Mouse (Mus musculus): ENCODE data around the gene Irgc1. TPM values are rescaled to one million over a fixed set of nuclear protein-coding genes. Genes with fewer than 3 reads are reported as not detected.
"Not testable (repeated sequence)": the region's sequence is repeated elsewhere in the genome, so short reads cannot be mapped to it uniquely, and the experiment has no call there.

Irgc1 gene
- total RNA-seq (2021): not detected

DNA sequence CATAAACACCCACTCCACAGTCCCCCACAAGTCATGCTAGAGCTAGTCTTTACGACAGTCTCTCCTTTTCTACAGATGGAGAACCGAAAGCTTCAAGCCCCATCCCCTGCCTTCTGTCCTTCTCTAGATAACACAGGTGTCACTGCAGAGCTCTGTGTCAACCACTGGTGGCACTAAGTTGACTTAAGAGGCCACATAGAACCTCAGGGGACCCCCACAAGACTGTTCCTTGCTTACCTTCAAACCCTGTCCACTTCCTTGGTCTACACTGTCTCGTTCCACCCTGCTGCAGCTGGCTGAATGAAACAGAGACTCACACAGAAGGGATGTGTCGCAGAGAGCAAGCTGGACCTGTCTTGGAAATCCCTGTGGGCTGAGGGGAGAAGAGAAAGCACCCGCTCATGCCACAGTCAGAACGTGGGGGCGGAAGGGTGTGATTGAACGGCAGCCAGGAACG is at the start of gene Irgc1:
Gene Irgc1, minus strand, starts transcription at position 443 of the 457 bp plus-strand sequence.
- intact Hi-C loops (cut with DNase I): no loop called here
- DNase-seq (ENCODE audit: low spot score): no peak

DNA sequence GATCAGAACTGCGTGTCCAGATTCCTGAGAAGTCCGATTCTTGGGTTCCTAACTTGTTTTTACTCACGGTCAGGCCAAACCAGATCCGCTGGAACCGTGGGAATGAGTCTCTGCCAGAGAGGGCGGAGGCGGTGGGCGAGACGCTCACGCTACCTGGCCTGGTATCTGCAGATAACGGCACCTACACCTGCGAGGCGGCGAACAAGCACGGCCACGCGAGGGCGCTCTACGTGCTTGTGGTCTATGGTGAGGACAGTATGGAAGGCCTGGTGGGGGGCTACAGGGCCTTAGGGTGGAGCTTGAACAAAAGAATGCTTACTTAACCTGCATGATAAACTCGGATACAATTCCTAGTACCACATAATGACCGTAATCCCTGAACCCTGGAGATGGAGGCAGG is 49.4 kb upstream of the Irgc1 start:
- no peak for DNase-seq (ENCODE audit: low spot score)
- intact Hi-C loops (cut with DNase I): no loop called here

DNA sequence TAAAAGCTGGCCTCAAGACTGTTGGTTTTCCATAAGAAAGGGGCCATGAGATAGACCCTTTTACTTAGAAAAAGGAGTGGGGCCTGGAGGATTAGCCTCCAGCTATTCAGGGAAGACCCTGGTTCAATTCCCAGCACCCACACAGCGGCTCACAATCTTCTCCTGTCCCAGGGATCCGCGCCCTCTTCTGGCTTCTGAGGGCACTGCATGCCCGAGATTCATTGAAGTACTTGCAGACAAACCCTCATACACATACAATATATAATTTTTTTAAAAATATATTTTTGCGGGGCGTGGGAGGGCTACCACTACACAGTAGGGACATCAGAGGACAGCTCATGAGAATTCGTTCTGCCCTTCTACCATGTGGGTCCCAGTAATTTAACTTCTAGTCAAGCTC is 48.8 kb upstream of the Irgc1 start:
- no peak for DNase-seq (ENCODE audit: low spot score)
- intact Hi-C loops (cut with DNase I): no loop called here

DNA sequence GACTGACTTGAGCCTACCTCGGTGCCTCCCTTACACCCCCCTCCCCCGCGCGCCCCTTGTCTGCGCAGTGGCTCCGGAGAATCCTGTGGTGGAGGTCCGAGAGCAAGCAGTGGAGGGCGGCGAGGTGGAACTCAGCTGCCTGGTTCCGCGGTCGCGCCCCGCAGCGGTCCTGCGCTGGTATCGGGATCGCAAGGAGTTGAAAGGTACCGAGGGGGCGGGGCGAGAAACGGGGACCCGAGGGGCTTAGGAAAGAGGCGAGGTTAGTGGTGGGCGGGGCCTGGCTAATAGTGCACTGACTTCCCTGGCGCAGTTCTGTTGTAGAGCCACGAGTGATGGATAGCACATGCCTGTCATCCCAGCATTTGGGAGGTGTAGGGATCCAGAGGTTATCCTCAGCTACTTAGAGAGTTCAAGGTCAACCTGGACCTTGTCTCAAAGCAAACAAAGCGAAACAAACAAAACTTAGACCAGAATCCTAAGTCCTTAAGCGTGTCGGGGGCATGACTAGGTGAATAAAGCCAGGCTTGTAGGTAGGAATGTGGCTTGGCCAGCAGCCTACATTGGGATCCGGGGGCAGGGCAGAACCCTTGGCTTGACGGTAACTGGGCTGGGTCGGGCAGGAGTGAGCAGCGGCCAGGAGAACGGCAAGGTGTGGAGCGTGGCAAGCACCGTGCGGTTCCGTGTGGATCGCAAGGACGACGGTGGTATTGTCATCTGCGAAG is 47.9 kb upstream of the Irgc1 start:
- DNase-seq (ENCODE audit: low spot score): no peak
- intact Hi-C loops (cut with DNase I): no loop called here

DNA sequence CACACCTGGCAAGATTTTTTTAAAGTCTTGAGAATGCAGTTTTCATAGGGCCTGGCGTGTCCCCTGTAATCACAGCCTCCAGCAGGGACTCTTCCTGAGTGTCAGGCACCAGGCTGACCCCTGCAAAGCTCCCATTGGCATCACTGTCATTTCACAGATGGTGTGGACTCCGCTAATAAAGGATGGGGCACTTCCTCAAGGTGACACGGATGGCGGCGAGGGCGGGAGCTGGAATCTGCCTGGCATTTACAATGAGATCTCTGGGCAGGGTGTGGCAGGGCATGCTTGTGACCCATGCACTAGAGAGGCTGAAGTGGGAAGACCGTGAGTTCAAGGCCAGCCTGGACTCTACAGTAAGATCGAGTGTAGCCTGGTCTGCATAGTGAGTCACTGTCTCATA is 36.2 kb upstream of the Irgc1 start:
- intact Hi-C loops (cut with DNase I): no loop called here
- DNase-seq (ENCODE audit: low spot score): no peak

DNA sequence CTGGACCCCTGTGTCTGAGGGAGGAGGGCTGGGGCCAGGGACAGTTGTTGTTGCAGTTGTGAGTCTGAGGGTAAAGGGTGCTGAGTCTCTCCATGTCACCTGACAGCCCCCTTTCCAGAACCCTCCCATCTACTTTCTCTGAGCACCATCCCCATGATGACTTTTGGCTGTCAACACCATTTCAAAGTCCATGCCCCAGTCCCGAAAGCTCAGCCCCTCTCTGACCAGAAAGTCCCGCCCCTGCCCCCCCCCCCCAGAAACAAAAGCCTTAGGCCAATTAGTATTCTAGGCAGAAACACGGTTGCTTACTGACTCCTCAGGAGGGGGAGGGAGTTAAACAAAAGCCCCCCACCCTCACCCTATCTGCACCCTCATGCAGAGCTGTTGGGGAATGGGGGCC is 35.3 kb upstream of the Irgc1 start:
- no peak for DNase-seq (ENCODE audit: low spot score)
- intact Hi-C loops (cut with DNase I): no loop called here

DNA sequence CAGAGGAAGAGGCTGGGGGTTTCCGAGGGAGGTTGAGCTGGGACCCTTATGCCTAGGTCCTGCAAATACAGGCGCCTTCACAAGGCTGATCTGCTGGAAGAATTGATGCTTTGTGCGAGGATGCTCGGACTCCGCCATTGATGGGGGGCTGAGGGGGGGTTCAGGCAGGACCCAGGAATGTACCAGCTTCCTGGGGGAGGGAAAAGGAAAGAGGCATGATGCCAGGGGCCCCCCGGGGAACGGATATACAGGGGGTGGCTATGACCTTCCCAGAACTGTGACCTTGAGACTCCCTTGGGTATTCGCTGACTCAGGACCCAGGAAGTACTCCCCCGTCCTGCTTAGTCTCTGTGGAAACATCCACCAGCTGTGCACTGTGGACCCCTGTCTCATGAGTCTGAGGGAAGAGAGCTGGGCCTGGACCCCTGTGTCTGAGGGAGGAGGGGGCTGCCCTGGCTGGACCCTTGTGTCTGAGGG is 34.6 kb upstream of the Irgc1 start:
- intact Hi-C loops (cut with DNase I): no loop called here

DNA sequence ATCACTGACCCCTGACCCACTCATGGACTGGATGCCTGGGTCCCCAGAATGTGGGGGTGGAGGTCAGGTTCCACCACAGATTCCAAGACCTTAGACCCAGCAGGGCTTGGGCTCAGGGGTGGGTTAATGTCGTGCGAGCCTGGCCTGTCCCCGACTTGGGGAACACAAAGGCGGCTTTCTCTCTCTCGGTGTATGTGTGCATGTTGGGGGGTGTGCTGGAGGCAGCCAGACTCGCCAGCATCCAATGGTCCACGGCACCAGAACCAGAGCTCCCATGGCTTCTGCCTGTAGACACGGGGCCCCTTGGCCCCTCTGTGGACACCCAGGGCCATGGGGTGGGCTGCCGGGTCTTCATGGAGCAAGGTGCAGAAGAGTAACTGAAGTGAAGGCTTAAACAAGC is 33.4 kb upstream of the Irgc1 start:
- DNase-seq (ENCODE audit: low spot score): no peak
- intact Hi-C loops (cut with DNase I): no loop called here

More for the DNA sequence above, 34.6 kb upstream of the Irgc1 start:
- no peak for DNase-seq (ENCODE audit: low spot score)

DNA sequence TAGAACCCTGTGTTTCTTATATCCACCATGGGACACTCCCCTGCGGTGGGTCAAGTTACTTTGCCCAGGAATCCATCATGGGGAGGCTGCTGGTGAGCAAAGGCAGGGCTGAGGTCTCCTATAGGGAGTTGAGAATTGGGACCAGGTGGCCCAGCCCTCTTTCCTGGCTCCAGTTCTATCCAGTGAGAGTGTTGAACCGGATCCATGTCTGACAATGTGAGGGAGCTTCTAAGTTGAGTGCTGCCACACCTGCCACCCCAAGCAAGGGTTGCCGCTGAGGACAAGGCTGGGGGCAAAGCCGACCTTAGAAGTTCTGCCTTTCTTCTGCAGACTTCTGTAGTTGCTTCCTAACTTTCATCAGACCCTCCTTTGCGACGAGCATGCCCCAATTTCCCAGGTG is 31.2 kb upstream of the Irgc1 start:
- DNase-seq (ENCODE audit: low spot score); intact Hi-C loops (cut with DNase I): not testable (repeated sequence)

DNA sequence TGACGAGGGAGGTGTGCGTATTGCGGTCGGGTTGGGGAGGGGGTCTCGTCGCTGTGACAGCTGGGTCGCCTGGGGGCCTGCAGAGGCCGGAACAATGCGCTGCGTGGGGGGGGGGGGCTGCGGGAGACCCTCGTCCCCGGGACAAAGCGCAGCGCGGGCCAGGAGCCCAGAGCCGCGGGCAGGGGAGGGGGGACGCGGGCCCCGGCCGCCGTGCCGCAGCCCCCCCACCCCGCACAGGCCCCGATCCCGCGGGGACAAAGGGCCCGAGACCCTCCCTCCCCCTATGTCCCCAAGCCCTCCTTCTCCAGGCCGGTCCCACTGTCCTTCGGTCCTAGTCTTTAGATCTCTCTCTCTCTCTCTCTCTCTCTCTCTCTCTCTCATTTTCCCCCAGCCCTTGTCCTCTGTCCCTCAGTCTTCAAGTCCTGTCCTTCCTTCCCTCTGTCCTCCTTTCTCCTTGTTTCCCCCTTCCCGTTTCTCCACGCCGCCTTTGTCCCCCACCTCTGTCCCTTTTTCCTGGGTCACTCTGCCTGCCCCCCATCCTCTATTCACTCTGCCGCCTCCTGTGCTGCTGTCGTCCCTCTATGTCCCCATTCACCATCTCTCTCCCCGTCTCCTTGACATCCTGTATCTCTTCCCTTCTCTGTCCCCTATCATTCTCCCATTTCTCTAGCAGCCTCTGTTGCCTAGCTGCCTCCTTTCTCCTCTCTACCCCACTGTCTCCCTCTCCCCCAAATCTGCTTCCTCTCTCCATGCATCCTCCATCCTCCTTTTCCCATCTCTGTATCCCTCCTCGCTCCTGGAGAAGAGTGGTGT is 30.3 kb upstream of the Irgc1 start:
- no peak for DNase-seq (ENCODE audit: low spot score)
- intact Hi-C loops (cut with DNase I): no loop called here

DNA sequence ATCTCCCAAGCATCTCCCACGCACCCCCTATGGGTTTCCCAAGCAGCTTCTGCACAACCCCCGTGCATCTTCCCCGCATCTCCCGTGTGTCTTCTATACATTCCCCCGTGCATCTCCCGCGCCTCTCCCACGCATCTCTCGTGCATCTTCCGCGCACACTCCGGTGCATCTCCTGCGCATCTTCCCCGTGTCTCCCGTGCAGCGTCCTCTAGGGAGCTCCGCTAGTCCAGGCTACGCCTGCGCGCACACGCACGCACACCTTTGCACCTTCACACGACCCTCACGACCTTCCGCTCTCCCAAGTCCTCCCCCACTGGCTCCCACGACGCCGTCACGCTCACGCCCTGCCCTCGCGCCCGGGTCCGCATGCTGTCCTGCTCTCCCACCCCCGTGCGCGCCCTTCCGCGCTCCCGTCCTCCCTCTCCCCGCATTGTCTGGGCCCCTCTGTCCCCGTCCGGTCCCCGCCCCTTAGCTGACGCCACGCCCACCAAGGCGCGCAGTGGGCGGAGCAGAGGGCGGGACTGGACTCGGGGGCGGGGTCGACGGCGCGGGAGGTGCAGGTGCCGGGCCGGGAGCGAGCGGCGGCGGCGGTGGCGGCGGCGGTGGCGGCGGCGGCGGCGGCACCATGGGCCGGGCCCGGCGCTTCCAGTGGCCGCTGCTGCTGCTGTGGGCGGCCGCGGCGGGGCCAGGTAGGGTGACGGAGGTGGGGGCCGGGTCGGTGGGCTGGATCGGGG is 29.5 kb upstream of the Irgc1 start, which contains the start of gene Cadm4:
Gene Cadm4, plus strand, starts transcription at position 550 of the 734 bp plus-strand sequence.
- DNase-seq (ENCODE audit: low spot score): peak; percentile 49
- intact Hi-C loops (cut with DNase I): no loop called here

DNA sequence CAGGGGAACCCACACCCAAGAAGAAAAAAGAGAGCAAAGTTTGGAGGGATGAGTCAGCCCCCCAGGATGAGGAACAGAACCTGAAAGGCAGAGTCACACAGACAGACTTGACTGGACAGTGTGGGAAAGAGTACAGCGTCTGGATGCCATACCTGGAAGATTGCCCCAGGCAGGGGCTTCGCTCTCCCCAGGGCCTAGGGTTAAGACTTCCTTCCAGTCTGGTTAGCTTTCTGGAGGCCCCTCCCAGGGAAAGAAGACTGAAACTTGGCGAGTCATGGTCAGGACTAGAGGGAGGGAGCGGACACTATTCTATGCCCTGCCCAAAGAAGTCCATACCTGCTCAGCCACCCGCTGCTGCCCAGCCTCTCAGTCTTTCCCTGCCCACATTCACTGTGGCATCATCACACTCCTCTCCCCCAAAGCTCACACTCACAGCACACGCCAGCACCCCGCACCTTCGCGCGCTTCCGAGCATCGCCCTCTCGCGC is 28.9 kb upstream of the Irgc1 start:
- intact Hi-C loops (cut with DNase I): no loop called here

DNA sequence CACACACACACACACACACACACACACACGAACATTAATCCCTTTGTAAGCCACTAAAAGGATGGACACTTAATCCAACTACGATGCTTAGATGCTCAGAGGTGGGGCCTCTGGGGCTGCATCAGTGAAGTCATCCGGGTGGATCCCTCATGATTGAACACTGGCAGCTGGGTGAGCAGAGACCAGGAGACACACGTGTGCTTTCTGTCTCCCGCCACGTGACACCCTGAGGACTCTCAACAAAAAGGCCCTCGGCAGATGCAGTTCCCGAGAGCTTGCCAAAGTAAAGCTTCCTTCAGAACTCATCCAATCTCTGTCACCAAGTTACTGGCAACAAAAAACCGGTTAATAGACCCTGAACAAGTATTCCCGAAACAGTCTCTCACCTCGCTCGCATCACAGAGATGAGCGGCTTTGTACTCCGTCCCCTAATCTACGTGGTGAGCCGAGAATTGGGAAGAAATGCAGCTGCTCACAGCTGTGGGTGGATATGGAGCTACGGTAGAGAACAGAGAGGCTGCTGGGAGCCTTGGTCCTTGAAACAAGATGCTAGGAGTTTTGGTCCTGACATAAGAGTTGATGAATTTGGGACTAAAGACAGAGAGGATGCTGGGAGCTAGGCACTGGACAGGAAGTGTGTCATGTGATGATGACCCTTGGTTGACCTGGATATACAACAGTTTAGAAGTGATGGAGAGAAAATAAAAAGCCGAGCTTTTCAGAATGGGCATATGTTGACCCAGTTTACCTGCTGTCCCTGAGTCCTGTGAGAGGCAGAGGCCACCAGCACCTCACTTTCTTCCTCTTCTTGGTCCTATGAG is 28.2 kb upstream of the Irgc1 start:
- DNase-seq (ENCODE audit: low spot score): peak; percentile 26
- intact Hi-C loops (cut with DNase I): no loop called here

More for the DNA sequence above, 28.9 kb upstream of the Irgc1 start:
- no peak for DNase-seq (ENCODE audit: low spot score)

DNA sequence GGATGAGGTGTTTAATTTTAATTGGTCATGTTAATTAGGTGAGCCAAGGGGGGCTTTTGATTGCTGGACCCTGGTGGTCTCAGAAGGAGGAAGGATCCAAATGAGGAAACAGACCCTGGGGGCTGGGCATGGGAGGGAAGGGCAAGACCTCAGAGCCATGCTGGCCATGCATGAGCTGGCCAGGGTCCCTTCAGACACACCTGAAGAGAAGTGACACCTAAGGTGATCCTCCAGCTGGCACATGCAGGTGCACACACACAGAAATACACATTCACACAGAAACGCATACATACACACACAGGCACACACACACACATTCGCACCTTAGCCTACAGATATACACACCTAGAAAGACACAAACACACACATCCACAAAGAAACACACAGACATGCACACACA is 27.6 kb upstream of the Irgc1 start:
- intact Hi-C loops (cut with DNase I): loop anchor here (5.0 to 10.0 kb wide), 2 partner anchors 68 to 175 kb away; partner anchors contain the start of genes Pinlyp and Xrcc1

DNA sequence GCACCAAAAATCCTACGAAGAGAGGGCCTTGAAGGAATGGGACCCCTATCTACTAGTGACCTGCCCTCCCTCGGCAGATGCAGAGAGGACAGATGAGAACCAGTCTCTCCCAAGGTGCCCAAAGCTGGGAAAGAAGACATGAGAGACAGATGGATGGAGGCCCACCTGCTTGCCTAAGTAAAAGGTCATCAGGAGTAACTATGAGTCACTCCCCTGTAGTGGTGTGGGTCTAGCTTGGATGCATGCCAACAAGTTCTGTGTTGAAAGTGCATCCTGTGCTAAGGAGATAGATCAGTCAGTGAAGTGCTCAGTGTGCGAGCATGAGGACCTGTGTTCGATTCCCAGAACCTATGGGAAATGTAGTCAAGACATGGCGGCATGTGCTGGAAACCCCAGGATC is 26.8 kb upstream of the Irgc1 start:
- intact Hi-C loops (cut with DNase I): loop anchor here (5.0 to 10.0 kb wide), 2 partner anchors 68 to 176 kb away; partner anchors contain the start of genes Pinlyp and Xrcc1

More for the DNA sequence above, 27.6 kb upstream of the Irgc1 start:
- no peak for DNase-seq (ENCODE audit: low spot score)

DNA sequence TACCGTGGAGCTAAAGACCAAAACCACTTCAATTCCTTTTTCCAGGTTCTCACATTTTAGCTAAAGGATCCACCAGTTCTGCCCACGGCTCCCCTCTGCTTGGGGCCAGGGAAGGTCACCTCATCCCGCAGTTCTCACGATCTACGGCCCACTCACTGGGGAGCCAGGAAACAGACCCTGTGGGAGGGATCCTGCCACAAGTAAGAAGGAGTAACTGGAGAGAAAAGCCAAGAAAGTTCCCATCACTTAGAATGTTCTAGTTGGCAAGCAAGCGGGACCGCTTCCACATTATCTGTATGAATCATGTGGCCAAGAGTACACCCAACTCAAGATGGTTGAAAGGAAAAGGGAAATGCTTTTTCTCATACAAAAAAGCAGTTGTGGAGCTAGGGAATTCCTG is 24.8 kb upstream of the Irgc1 start:
- intact Hi-C loops (cut with DNase I): loop anchor here (5.0 to 10.0 kb wide), 2 partner anchors 70 to 178 kb away; partner anchors contain the start of genes Pinlyp and Xrcc1

More for the DNA sequence above, 26.8 kb upstream of the Irgc1 start:
- DNase-seq (ENCODE audit: low spot score): no peak

DNA sequence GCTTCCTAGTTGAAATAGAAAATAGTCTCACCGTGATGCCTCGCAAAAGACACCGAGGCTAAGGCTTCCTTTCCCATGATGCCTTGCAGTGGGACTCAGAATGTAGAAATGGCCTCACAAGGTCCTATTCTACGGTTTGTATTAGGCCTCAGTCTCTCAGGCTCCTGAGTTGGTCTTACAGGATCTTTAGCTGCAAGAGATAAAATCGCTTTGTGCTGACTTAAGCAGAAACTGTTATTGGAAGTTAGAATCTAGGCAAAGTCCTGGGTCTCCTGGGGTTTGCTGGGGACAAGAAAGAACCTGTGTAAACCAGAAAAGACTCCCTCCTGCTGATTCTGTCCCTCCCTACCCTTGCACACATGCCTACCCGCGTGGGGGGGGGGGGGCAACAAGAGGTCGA is 24.2 kb upstream of the Irgc1 start:
- intact Hi-C loops (cut with DNase I): loop anchor here (5.0 to 10.0 kb wide), 2 partner anchors 71 to 178 kb away; partner anchors contain the start of genes Pinlyp and Xrcc1
- no peak for DNase-seq (ENCODE audit: low spot score)

More for the DNA sequence above, 24.8 kb upstream of the Irgc1 start:
- no peak for DNase-seq (ENCODE audit: low spot score)

DNA sequence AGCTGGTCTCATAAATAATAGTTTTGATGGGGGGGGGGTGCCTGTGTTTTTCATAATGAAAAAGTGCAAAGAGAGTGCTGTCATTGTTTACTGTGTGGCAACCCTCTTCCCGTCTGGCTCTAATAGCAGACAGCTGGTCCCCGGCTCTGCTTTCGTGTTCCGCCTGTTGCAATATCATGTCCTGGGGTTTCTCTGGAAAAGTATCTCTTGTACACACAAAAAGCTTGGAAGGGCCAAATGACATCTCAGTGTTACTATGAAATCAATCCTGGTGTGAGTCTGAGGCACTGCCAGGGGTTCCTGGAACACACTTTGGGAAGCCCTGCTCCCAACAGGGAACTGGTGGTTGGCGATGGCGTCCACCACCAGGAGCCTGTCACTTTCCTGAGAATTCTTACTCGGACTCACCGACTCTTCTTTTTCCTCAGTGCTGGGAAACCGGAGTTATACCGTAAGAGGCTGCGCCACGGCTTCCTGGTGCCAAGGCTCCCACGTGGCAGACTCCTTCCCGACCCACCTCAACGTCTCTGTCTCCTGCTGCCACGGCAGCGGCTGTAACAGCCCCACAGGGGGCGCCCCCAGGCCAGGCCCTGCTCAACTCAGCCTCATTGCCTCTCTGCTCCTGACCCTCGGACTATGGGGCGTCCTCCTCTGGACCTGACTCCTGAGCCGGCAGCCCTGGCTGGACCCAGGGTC is 22.9 kb upstream of the Irgc1 start:
- no peak for DNase-seq (ENCODE audit: low spot score)
- intact Hi-C loops (cut with DNase I): loop anchor here (5.0 to 10.0 kb wide), 2 partner anchors 72 to 180 kb away; partner anchors contain the start of genes Pinlyp and Xrcc1

Measured in heart, postnatal 25 days (tissue).